Mouse (Mus musculus) bone marrow macrophage, adult 2 months (primary cell): Measurements from ENCODE around the gene Cryba4.

Experiments used
- CTCF ChIP-seq: IDR thresholded peaks from 2 replicates; pipeline ENCODE4 v1.5.1; 2012; ENCODE audit warnings: low read depth, mild to moderate bottlenecking, low read length, moderate library complexity
- POLR2A ChIP-seq: IDR thresholded peaks from 2 replicates; pipeline ENCODE4 v1.6.1; 2012; ENCODE audit warnings: mild to moderate bottlenecking, low read depth, low read length, borderline replicate concordance

DNA sequence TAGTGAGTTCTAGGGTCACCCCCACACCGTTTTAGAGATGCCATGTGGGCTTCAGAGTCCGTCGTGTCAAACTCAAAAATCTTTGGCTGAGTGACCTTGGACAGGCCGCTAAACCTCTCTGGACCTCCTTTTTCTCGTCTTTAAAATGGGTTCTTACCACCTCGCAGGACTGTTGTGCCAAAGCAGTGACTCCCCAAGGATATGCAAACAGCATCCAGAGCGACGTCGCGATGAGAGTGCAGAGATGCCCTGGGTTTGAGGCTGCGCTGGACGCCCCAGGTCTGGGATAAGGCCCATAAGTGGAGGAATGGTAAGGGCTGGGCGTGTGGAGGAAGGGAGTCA lies 24.4 kb downstream of the Cryba4 start:
- TF ChIP-seq CTCF (no peak), POLR2A (no peak)
